Mouse (Mus musculus) myocyte (in vitro differentiated cells): ENCODE results near the gene Tubg2.

Source experiments
- MAX ChIP-seq: IDR thresholded peaks from one replicate; pipeline ENCODE4 v1.6.1; 2011; ENCODE audit warnings: low read depth, mild to moderate bottlenecking, control low read depth
- MYOD1 ChIP-seq, 3 experiments: IDR thresholded peaks; one replicate each; pipeline ENCODE4 v1.6.1; 2011; ENCODE audit warnings: control low read depth in 2 of 3, low read depth in 2 of 3, mild to moderate bottlenecking in 2 of 3, moderate library complexity in 1 of 3; ENCODE audit not compliant: insufficient read length in 2 of 3, control insufficient read depth in 1 of 3
- POLR2A ChIP-seq: IDR thresholded peaks from one replicate; pipeline ENCODE4 v1.6.1; 2011; ENCODE audit warnings: low read depth, mild to moderate bottlenecking, control low read depth, moderate library complexity; ENCODE audit not compliant: insufficient read length
- REST ChIP-seq: IDR thresholded peaks from one replicate; pipeline ENCODE4 v1.6.1; 2011; ENCODE audit warnings: mild to moderate bottlenecking, control low read depth, moderate library complexity; ENCODE audit not compliant: insufficient read depth, insufficient read length
- SRF ChIP-seq: IDR thresholded peaks from one replicate; pipeline ENCODE4 v1.6.1; 2011; ENCODE audit warnings: low read depth; ENCODE audit not compliant: control insufficient read depth, insufficient read length
- USF1 ChIP-seq: IDR thresholded peaks from one replicate; pipeline ENCODE4 v1.6.1; 2011; ENCODE audit warnings: low read depth, mild to moderate bottlenecking, control low read depth, moderate library complexity

- TF ChIP-seq MAX (no peak), USF1 (no peak), POLR2A (no peak), SRF (no peak), REST (no peak), MYOD1 (IDR thresholded peaks at IDR 0.05; ENCODE audit: control insufficient read depth in 1 of 3, insufficient read length in 2 of 3, low read depth in 2 of 3) (no peak)
Observed at GRCm38 (mm10) chr11:101138536-101139181, 17.0 kb upstream of the Tubg2 start.
